Mouse (Mus musculus) heart, adult 18-20 months (tissue): ENCODE data around the gene Zfp286. TPM values are rescaled to one million over a fixed set of nuclear protein-coding genes. Genes with fewer than 3 reads are reported as not detected.
A peak's percentile ranks its signal among the peaks of the same experiment; 100 is the strongest.
"Not testable (repeated sequence)": the region's sequence is repeated elsewhere in the genome, so short reads cannot be mapped to it uniquely, and the experiment has no call there.

Experiments used
- DNase-seq, 2 experiments: peaks; one replicate each; pipeline ENCODE4 v3.0.0; 2021 to 2022; ENCODE audit warnings: mixed read lengths in 1 of 2
- total RNA-seq, 2 experiments: library from RNA; stranded (reverse); gene quantifications; 2 replicates each; pipeline ENCODE4 v1.2.3; 2021

Zfp286 gene
- total RNA-seq, 2 experiments from 2014 or later: 0.40 to 0.85 TPM

DNA sequence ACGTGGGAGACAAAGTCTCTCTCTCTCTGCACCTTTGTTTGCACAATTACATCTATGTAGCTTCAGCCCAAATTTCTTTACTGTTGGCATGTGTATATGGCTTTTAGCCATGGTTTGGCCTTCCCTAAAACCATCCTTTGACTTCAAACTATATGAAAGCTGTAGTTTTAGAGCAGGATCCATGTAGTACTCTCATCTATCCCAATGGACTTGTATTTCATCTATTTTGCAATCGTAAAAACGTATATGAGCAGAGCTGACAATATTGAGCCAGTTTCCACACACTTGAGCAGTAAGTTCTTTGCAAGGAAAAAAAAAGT, 315 bp upstream of the Zfp286 start:
- no peak for DNase-seq

DNA sequence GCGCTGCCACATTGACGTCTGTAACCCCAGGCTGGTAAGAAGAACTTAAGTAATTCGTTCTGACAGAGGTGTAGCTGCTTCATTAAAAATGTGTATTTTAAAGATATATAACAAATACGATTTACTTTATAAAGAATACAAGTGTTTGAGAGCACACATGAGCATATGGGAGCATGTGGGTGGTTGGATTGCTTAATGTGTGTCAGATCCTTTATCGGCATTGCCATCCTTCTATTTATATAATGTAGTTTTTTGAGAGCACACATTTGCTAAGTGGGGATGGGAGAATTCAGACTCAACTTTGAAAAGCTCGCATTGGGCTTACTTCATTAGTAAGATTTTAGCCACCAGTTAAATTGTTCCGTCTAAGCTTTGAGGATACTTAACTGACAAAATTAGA, 12.8 kb downstream of the Zfp286 start:
- DNase-seq: no peak

GRCm38 (mm10) chr11:62760755-62761457, 28.4 kb downstream of the Zfp286 start:
- DNase-seq: no peak

- DNase-seq: no peak
Observed at GRCm38 (mm10) chr11:62758491-62758890, 30.8 kb downstream of the Zfp286 start.

- DNase-seq: no peak
Observed at GRCm38 (mm10) chr11:62757906-62758305, 31.4 kb downstream of the Zfp286 start.

- no peak for DNase-seq
Observed at GRCm38 (mm10) chr11:62757143-62757507, 32.1 kb downstream of the Zfp286 start.

- DNase-seq: peak; percentile 95 to 97
Observed at GRCm38 (mm10) chr11:62756456-62757142, 32.7 kb downstream of the Zfp286 start.

DNA sequence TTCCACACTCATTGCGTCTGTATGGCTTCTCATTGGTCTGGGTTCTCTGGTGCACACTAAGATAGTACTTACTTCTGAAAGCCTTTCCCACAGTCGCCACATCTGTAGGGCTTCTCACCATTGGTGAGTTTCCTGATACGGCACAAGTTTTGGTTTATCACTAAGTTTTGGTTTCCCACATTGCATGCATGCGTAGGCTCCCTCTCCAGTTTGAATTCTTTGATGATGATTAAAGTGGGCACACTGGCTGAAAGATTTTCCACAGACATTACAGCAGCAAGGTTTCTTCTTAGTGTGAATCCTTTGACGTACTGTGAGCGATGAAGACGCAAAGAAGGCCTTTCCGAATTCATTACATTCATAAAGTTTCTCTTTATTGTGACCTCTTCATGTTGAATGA, 36.5 kb downstream of the Zfp286 start, which contains the start of gene Gm10428:
Gm10428 (plus strand) TSS at position 321 of the 400 bp plus-strand sequence.
- DNase-seq: no peak

DNA sequence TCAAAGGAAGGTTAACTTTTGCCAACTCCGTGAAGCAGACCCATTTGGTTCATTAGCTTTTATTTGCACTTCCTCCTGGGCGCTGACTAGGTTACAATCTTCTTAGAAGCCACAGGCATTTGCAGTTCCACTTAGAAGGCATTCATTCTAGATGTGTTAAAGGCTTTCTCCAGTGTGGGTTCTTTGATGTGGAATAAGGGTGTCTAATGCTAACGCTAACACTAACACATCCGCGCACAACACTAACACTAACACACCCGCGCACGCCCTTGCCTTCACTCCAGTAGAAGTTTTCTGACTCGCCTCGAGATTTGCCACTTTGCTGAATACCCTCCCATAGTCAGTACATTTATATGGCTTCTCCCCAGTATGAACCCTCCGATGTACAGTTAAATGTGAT, 37.1 kb downstream of the Zfp286 start:
- DNase-seq: no peak

DNA sequence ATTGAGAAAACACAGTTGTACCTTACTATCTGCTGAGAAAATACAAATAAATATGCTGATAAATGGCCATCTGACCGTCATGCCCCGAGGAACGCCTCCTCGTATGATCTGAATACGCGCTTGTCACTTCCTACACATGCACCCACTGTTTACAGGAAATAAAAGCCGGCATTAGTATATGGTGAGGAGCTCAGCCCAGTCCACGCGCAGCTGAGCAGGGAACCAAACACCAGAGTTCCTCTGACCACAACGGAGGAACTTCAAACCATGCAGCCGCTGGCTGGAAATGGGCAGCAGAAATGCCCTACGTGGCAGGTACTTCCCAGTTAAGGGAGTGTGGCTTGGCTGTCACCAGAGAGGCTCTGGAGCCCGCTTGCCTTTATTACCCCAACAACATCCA, 39.8 kb downstream of the Zfp286 start:
- DNase-seq: not testable (repeated sequence)

- no peak for DNase-seq
Observed at GRCm38 (mm10) chr11:62748062-62748461, 41.2 kb downstream of the Zfp286 start.

- DNase-seq: no peak
Observed at GRCm38 (mm10) chr11:62747227-62747626, 42.0 kb downstream of the Zfp286 start.

- DNase-seq: peak; percentile 67 to 81
Observed at GRCm38 (mm10) chr11:62746001-62746533, 43.2 kb downstream of the Zfp286 start.

DNA sequence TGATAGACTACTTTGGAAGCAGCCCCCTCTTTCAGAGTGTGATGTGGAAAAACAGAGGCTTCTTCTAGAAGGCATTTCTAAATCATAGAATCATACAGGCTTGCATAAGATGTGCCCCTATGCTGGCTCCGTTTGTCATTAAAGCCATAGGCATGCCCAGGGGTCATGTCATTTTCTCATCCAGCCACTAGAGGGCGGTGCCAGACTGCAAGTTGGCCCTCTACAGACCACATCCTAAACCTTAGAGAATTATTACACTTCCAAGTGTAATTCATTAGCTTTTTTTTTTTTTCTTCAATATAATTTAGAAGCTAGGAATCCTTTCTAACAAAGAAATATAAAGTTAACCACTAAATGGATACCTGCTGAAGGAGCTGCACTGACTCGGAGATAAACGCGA, 45.2 kb downstream of the Zfp286 start:
- DNase-seq: peak; percentile 53 to 82

- DNase-seq: no peak
Observed at GRCm38 (mm10) chr11:62742261-62742957, 46.9 kb downstream of the Zfp286 start.

- no peak for DNase-seq
Observed at GRCm38 (mm10) chr11:62741186-62741585, 48.1 kb downstream of the Zfp286 start.

DNA sequence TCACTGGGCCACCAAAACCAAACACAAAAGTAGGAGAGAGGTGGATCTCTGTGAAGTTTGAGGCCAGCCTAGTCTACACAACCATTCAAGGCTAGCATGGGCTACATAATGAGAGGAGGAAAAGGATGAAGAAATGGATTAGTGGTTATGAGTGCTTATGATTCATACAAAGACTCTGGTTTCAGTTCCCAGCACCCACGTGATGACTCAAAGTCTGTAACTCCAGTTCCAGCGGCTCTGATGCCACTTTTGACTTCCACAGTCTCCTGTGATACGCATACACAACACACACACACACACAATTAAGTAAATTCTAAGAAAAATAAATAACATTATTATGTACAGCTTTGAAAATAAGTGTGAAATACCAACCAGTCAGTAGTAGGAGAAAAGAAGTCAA, 56.6 kb downstream of the Zfp286 start:
- no peak for DNase-seq

DNA sequence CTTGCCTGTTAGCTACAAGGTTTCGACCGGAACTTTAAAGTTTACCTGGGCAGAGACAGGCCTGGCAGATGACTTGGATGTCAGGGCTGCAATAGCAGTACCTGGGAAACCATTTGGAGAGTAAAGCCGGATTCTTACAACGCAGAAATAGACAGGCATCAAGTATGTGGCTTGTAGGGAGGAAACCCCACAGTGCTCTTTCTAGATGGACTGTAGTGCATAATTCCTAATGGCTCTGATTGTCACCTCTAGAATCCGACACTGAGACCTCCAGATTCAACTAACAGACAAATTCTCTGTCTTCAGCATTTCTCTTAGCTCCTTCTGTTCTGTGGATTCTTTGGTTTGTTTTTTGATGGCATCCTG, 57.3 kb downstream of the Zfp286 start:
- DNase-seq: no peak

DNA sequence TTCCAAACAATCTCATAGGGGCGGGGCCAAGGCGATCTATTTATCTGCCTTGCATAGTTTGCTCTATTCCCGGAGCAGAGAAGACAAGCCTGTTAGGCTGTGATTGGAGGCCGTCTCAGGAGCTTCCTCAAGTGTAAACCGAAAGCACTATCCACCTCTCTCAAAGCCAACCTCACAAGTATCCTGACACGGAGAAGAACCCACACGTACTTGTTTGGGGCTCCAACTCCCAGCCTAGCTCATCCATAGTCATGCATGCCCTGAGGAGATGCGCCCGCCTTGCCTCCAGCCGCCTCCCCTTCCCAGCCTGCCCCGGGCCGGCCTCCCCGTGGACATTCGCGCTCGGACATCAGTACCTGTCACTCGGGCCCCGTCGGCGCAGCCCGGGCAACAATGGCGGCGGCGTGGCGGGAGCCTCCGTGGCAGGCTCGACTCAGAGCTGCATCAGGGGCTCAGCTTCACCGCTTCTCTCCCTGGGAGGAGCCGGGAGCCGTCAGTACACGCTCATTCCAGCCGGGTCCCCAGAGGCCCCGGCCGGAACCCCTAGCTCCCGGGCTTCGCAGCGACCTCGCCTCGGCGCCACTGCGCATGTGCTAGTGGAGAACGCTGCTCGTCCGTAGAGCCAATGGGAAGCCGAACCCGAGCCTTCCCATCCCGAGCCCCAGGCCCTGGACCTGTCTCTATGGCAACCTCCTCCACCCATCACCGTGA, 57.8 kb downstream of the Zfp286 start, which contains the start of gene Zfp287:
Zfp287 (minus strand) TSS at position 595 of the 711 bp plus-strand sequence.
- peak; percentile 89 to 93 for DNase-seq

DNA sequence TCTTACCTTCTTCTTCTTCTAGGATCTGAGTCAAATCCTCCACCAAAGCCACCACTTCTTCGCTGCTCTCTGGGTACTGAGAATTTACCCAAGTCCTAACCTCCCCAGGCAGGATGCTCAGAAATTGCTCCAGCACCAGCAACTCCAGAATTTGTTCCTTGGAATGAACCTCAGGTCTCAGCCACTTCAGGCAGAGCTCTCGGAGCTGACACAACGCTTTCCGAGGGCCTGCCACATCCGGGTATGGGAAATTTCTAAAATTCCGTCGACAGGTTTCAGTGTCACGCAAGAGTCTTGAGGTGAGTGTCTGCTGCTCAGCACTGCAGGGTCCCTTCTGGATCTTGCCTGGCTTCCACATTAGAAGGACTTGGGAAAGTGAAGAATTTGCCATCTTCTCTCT, 61.0 kb downstream of the Zfp286 start:
- no peak for DNase-seq

DNA sequence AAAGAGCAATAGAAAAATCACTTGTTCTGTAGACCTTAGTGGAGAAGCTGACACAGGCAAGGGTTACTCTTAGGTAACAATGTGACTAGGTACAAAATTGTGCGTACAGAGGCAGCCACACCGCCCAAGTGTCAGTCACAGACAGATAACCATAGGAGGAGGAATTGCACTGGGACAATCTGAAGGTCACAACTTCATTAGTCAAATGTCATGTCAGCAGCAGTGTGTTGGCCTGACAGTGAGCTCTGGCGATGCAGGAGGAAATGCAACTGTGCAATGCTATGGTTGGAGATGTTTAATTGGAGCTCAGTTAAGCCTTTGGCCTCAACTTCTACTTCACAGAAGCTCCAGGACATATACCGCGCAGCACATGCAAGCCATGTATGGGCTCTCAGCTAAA, 78.6 kb downstream of the Zfp286 start:
- no peak for DNase-seq

DNA sequence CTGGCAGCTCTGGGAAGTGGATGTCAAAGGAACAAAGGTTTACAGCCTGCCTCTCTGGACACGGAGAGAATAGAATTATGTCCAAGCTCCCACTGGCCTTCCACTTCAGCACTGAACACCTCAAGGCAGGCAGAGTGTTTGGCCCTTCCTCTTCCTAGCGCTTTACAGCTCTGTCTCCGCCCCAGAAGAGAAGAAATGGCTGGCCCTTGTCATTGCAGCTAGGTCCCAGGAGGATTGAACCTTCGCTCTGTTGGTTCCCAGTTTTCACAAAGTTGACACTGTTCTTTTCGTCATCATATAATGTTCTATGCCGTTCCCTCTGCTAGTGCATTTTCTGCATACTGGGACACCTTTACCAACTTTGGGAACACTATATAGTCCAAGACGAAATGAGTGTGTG, 81.0 kb downstream of the Zfp286 start:
- no peak for DNase-seq
